Mouse (Mus musculus) olfactory bulb, adult 2 months (tissue): ENCODE results near the gene Ifih1.

ENCODE experiments used
- CTCF ChIP-seq: fragments of 200-500 bp; IDR thresholded peaks from 2 replicates; pipeline ENCODE4 v1.5.1; 2012; ENCODE audit warnings: low read depth, mild to moderate bottlenecking, low read length, moderate library complexity; ENCODE audit not compliant: insufficient read depth
- POLR2A ChIP-seq: fragments of 200-500 bp; IDR thresholded peaks from 2 replicates; pipeline ENCODE4 v1.6.1; 2012; ENCODE audit warnings: mild to moderate bottlenecking, low read depth, low read length, moderate library complexity; ENCODE audit not compliant: insufficient read depth

DNA sequence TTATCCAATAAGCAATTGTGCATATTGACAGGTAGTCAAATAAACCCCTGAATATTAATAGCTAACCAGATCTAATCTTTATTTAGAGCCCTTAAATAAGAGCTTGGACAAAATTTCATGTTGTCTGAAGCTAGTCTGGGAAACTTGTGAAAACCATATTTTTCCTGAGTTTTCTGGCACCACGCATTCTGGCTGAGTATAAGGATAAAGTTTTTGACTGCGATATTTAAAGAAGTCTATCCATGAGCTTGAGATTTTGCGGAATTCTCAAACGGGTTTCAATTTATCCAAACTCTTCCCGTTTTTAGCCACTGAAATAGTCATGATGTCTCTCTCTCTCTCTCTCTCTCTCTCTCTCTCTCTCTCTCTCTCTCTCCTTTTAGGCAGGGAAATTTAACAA, 98.0 kb downstream of the Ifih1 start:
- TF ChIP-seq CTCF, result no peak
- no peak for TF ChIP-seq POLR2A
